Comparison of ENCODE assay signal across 16 mouse cellular contexts in the genomic region with DNA sequence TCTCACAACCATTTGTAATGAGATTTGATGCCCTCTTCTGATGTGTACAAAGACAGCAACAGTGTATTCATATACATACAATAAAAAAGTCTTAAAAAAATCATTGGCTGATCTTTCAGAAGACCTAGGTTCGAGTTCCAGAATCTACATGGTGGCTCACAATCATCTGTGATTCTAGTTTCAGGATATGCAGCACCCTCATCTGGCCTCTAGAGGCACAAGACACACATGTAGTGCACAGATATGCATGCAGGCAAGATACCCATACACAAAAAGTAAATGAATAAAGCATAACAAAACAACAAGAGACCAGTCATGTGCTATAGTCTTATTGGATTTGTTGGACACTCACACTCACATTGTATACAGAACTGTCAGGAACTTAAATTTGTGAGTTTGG. TPM values are rescaled to one million over a fixed set of nuclear protein-coding genes. Genes with fewer than 3 reads are reported as not detected.
"Had no signal": no experiment of that assay in that cellular context is flagged by ENCODE, and none has a peak within 500 bp of the region (broad histone marks: within the 10 kb centered on the region; RNA-seq: fewer than 3 reads in every experiment).

No protein-coding gene starts in this region.

- H3K9me3 ChIP-seq: kidney, embryonic 15.5 days; limb, embryonic 10.5 days; liver, embryonic 15.5 days; lung, embryonic 15.5 days; midbrain, embryonic 15.5 days; neural tube, embryonic 12.5 days had no signal

- ATAC-seq: midbrain, embryonic 15.5 days had no signal

- H3K27me3 ChIP-seq: kidney, embryonic 15.5 days; liver, embryonic 15.5 days; lung, embryonic 15.5 days; midbrain, embryonic 15.5 days; neural tube, embryonic 12.5 days had no signal

- H3K4me3 ChIP-seq: kidney, embryonic 15.5 days; limb, embryonic 10.5 days; liver, embryonic 15.5 days; lung, embryonic 15.5 days; midbrain, embryonic 15.5 days; neural tube, embryonic 12.5 days had no signal

- H3K9ac ChIP-seq: kidney, embryonic 15.5 days; liver, embryonic 15.5 days; lung, embryonic 15.5 days; midbrain, embryonic 15.5 days; neural tube, embryonic 12.5 days had no signal

- H3K27ac ChIP-seq: kidney, embryonic 15.5 days; limb, embryonic 10.5 days; liver, embryonic 15.5 days; lung, embryonic 15.5 days; midbrain, embryonic 15.5 days; neural tube, embryonic 12.5 days had no signal

- H3K4me1 ChIP-seq: kidney, embryonic 15.5 days; liver, embryonic 15.5 days; lung, embryonic 15.5 days; midbrain, embryonic 15.5 days; neural tube, embryonic 12.5 days had no signal

- DNase-seq: kidney, adult 18-20 months; kidney, postnatal 25 days; thymus, adult 18-20 months; thymus, postnatal 14 days had no signal

- H3K36me3 ChIP-seq: kidney, embryonic 15.5 days; limb, embryonic 10.5 days; liver, embryonic 15.5 days; lung, embryonic 15.5 days; midbrain, embryonic 15.5 days; neural tube, embryonic 12.5 days had no signal

- H3K4me2 ChIP-seq: kidney, embryonic 15.5 days; liver, embryonic 11.5 days; liver, embryonic 15.5 days; lung, embryonic 15.5 days; midbrain, embryonic 15.5 days; neural tube, embryonic 12.5 days had no signal

RNA-seq across cellular contexts. Expression of gene Pax1, which starts 47.6 kb away (rescaled TPM):
- total RNA-seq: layer of hippocampus, postnatal 10 days; left cerebral cortex, postnatal 14 days; megakaryocyte progenitor cell, adult 5-6 weeks; monocyte, adult 5-6 weeks; neutrophil, adult 5-6 weeks had no signal
- polyA plus RNA-seq: liver, embryonic 15.5 days; midbrain, embryonic 15.5 days had no signal
